Mouse (Mus musculus): ENCODE data around the gene Eif4b.

GRCm38 (mm10) chr15:102094157-102094556 lies 20.6 kb downstream of the Eif4b start:
- no peak for TF ChIP-seq CTCF (conservative IDR thresholded peaks at IDR 0.05; ENCODE audit: insufficient read depth, insufficient read length, low read depth, low read length)
- no peak for TF ChIP-seq POLR2A (IDR thresholded peaks at IDR 0.05; ENCODE audit: low read depth, low read length)

Data from kidney, adult 2 months (tissue).